Mouse (Mus musculus) A20 (cell line): ENCODE data around the gene Hist2h2be.
"Not testable (repeated sequence)": the region's sequence is repeated elsewhere in the genome, so short reads cannot be mapped to it uniquely, and the experiment has no call there.

Source experiments
- DNase-seq: peaks from one replicate; pipeline ENCODE4 v3.0.0-alpha.2; 2011; ENCODE audit warnings: low read depth, low spot score

Gene Hist2h2be

DNA sequence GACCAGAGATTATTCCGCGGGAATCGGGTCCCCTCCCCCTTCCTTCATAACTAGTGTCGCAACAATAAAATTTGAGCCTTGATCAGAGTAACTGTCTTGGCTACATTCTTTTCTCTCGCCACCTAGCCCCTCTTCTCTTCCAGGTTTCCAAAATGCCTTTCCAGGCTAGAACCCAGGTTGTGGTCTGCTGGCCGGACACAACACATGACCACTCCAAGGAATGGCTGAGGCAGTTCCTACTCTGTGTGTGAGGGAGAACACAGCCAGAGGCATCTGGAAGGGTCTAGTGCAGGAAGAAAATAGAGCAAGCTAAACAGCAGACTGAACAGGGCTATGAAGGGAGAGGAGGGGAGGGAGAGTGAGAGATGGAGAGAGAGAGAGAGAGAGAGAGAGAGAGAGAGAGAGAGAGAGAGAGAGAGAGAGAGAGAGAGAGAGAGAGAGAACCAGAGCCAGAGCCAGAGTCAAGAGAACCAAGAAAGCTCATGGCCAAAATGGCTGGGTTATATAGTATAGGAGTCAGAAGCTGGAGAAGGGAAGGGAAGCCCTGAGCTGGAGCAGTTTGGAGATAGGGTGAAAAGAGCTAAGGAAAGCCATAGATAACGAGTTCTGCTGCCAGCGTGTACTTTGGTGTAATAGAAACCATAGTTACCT is 22.2 kb upstream of the Hist2h2be start:
- not testable (repeated sequence) for DNase-seq

DNA sequence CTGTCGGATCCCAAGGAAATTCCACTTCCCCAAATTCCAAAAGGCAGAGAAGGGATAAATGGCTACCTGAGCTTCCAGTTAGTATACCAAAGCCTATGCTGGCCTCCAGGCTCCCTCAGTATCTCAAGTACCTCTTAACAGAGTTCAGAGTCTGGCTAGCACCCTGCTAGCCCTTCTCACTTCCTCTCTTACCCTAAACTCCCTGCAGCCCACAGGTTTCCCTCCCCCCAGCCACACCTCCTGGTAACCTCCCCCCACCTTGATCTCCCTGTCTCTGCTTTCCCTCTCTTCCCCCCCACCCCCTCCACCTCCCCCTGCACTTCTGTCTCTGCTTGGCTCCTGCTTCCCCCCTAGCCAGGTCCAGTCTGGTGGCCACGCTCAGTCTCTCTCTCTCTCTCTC is 21.2 kb upstream of the Hist2h2be start:
- peak; percentile 70 for DNase-seq

GRCm38 (mm10) chr3:96207819-96208218 is 13.1 kb upstream of the Hist2h2be start:
- DNase-seq, result no peak

DNA sequence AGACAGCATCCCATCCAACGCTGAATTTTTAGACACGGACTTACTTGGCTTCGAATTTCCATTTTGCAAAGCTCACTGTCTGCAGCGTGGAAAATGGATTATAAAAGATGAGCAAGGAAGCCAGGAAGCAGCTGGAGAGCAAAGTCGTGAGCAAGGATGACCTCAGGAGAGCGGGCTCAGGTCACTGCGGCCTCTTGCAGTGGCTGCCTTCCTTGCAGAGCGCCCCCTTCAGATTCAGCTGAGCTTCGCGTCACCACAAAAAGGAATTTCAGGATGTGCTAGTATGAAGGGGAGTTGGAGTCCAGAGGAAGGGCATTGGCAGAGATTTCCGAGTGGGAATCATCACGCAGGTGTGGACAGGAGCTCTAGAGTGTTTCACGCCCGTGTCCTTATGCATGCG is 11.7 kb upstream of the Hist2h2be start:
- DNase-seq, result no peak

GRCm38 (mm10) chr3:96219191-96219641 is 1.7 kb upstream of the Hist2h2be start:
- DNase-seq, result peak; percentile 81

- DNase-seq, result peak; percentile 94
Measured at GRCm38 (mm10) chr3:96219661-96220130, 1.2 kb upstream of the Hist2h2be start, which contains the start of the genes Bola1 and Hist2h2ab. Gene Bola1 (minus strand): TSS chr3:96219709. Gene Hist2h2ab (plus strand): TSS chr3:96219865.

DNA sequence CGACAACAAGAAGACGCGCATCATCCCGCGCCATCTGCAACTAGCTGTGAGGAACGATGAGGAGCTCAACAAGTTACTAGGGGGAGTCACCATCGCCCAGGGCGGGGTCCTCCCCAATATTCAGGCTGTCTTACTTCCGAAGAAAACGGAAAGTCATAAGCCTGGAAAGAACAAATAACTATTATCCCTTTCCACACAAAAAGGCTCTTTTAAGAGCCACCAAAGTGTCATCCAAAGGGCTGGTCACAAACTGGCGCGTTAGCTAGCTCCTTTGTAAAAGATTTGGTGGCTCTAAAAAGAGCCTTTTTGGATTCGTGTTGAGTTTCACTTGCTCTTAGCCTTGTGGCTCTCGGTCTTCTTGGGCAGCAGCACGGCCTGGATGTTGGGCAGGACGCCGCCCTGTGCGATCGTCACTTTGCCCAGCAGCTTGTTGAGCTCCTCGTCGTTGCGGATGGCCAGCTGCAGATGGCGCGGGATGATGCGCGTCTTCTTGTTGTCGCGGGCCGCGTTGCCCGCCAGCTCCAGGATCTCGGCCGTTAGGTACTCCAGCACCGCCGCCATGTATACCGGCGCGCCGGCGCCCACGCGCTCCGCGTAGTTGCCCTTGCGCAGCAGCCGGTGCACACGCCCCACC is 671 bp upstream of the Hist2h2be start:
- not testable (repeated sequence) for DNase-seq

- DNase-seq, result no peak
Measured at GRCm38 (mm10) chr3:96221640-96222038, 720 bp downstream of the Hist2h2be start.

DNA sequence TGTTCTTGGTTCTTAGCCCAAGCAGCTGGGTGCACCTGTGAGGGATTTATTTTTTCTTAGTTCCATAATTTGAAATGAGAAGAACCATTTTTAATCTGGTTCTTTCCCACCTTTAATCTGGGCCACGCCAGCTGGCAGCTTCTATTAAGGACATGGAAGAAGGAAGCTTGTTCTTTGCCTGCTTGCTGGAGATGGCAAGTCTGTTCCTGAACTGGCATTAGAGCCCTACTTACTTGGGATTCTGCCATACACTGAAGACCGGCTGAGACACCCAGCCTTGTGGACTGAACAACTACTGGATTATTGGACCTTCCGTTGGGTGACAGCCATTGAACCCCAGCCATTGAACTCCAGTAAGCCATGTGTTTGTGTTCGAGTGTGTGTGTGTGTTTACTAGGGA is 1.9 kb downstream of the Hist2h2be start:
- no peak for DNase-seq

DNA sequence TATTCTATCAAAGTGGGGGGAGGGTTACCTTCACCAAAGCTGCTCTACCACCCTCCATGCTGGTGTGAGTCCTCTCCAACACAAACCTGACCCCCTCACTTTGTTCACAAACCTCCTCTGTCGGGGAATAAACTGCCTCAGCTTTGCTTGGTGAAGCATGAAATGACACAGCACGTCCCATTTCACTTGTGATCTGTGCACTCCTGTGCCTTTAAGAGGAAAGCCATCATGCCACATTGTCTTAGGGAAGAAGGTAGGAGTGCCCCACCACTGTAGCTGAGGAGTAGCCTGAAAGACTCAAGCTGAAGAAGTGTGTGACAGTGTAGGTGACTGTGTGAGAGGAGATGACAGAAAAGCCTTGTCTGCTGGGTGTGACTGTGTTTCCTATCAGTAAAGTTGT is 4.5 kb downstream of the Hist2h2be start:
- DNase-seq, result peak; percentile 32

- DNase-seq, result no peak
Measured at GRCm38 (mm10) chr3:96226695-96227648, 6.1 kb downstream of the Hist2h2be start.

- DNase-seq, result no peak
Measured at GRCm38 (mm10) chr3:96228828-96229227, 7.9 kb downstream of the Hist2h2be start.

GRCm38 (mm10) chr3:96230404-96230803 is 9.5 kb downstream of the Hist2h2be start:
- DNase-seq, result no peak

DNA sequence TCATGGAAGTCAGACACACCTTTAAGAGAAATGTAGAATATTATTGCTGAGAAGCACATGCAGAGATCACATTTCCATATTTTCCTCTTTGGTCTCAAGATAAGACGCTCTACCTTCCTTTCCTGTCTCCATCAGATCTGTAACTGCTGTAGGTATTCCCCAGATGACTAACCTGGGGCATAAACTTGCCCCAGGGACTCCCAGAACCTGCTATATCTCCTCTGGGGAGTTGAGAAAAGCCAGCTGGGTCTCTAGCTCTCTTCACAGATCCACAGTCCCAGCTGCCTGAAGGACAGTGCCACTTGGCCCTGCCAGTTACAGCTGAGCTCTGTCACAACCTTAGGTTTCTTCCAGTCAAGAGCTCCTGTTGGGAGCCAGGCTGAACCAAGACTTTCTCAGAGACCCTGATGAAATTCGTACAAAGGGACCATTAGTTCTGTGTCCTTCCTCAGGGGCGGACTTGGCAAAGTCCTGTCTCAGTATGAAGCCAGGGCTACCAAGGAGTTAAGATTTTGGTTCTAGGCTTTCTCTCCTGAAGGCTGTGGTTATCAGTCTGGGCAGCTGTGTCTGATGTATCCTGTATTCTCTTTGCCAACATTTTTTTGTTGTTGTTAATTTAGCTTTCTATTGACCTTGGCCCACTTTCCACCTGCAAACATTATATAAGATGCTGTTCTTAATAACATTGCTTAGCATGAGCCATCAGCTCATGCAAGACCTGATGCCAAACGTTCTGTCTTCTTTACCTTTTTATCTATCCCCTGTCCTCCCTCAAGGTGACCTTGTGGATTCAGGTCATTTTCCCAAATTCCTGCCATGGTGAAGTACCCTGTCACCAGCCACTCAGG is 10.2 kb downstream of the Hist2h2be start:
- no peak for DNase-seq

GRCm38 (mm10) chr3:96231758-96232120 is 10.8 kb downstream of the Hist2h2be start:
- DNase-seq, result no peak

- DNase-seq, result peak; percentile 32
Measured at GRCm38 (mm10) chr3:96234914-96235313, 14.0 kb downstream of the Hist2h2be start.

- no peak for DNase-seq
Measured at GRCm38 (mm10) chr3:96235836-96236235, 14.9 kb downstream of the Hist2h2be start.

DNA sequence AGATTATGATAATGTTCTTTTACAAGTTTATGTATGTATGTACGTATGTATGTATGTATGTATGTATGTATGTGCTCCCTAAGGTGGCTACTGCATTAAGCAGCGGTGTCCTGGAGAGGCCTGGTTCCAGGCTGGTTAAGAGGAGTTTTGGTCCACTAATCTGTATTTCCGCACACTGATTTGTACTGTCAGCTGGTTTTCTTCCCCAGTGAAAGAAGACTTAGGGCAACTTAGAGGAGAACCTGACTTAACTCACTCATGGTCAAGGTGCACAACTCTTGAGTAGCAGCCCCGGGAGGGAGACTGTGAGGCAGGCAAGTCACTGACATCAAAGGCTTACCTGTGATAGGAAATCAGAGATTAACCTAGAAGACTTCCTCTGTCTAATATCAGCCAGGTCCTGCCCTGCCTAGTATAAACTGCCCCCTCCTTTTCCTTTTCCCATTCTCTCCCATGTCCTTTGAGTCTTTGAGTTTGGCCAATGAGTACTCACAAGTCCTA is 16.0 kb downstream of the Hist2h2be start:
- DNase-seq, result peak; percentile 37

GRCm38 (mm10) chr3:96237335-96237903 is 16.5 kb downstream of the Hist2h2be start:
- DNase-seq, result peak; percentile 48

- DNase-seq, result peak; percentile 72
Measured at GRCm38 (mm10) chr3:96237904-96238511, 17.1 kb downstream of the Hist2h2be start.
